Mouse (Mus musculus) cerebellum, postnatal 14 days (tissue): Measurements from ENCODE around the gene Hlcs.
A peak's percentile ranks its signal among the peaks of the same experiment; 100 is the strongest.

Experiments
- DNase-seq, 2 experiments: peaks; one replicate each; pipeline ENCODE4 v3.0.0; 2021; ENCODE audit warnings: mixed read lengths in 2 of 2

Hlcs gene

GRCm38 (mm10) chr16:94094251-94095108, 218.9 kb downstream of the Hlcs start:
- DNase-seq = no peak

GRCm38 (mm10) chr16:94093151-94093863, 220.1 kb downstream of the Hlcs start:
- DNase-seq = no peak

- DNase-seq = no peak
Observed at GRCm38 (mm10) chr16:94092511-94093150, 220.7 kb downstream of the Hlcs start.

GRCm38 (mm10) chr16:94088819-94089692, 224.3 kb downstream of the Hlcs start:
- no peak for DNase-seq

- DNase-seq = no peak
Observed at GRCm38 (mm10) chr16:94088226-94088748, 225.1 kb downstream of the Hlcs start.

- DNase-seq = no peak
Observed at GRCm38 (mm10) chr16:94087570-94088225, 225.7 kb downstream of the Hlcs start.

GRCm38 (mm10) chr16:94086701-94087569, 226.4 kb downstream of the Hlcs start:
- peak in 1 of 2 experiments; percentile 21 for DNase-seq

GRCm38 (mm10) chr16:94085603-94086285, 227.6 kb downstream of the Hlcs start:
- DNase-seq = no peak

- DNase-seq = peak in 1 of 2 experiments; percentile 38
Observed at GRCm38 (mm10) chr16:94084711-94085602, 228.4 kb downstream of the Hlcs start, which contains the start of gene Sim2. TSS of gene Sim2 (plus strand) at chr16:94084931.

- DNase-seq = no peak
Observed at GRCm38 (mm10) chr16:94083848-94084525, 229.4 kb downstream of the Hlcs start.

GRCm38 (mm10) chr16:94082960-94083847, 230.2 kb downstream of the Hlcs start:
- DNase-seq = no peak

- DNase-seq = no peak
Observed at GRCm38 (mm10) chr16:94081996-94082708, 231.2 kb downstream of the Hlcs start.

GRCm38 (mm10) chr16:94081596-94081995, 231.8 kb downstream of the Hlcs start:
- DNase-seq = no peak

- DNase-seq = no peak
Observed at GRCm38 (mm10) chr16:94079856-94080555, 233.4 kb downstream of the Hlcs start.

- DNase-seq = peak in 1 of 2 experiments; percentile 27
Observed at GRCm38 (mm10) chr16:94079075-94079855, 234.1 kb downstream of the Hlcs start.
